Mouse (Mus musculus): ENCODE measurements around the gene Klf4. TPM values are rescaled to one million over a fixed set of nuclear protein-coding genes. Genes with fewer than 3 reads are reported as not detected.

Klf4 gene
- polyA plus RNA-seq (2014; fragmentation: Nextera tagmentation; extraction: Ambion mirVana): 3.8 and 3.9 TPM in 2 replicates

DNA sequence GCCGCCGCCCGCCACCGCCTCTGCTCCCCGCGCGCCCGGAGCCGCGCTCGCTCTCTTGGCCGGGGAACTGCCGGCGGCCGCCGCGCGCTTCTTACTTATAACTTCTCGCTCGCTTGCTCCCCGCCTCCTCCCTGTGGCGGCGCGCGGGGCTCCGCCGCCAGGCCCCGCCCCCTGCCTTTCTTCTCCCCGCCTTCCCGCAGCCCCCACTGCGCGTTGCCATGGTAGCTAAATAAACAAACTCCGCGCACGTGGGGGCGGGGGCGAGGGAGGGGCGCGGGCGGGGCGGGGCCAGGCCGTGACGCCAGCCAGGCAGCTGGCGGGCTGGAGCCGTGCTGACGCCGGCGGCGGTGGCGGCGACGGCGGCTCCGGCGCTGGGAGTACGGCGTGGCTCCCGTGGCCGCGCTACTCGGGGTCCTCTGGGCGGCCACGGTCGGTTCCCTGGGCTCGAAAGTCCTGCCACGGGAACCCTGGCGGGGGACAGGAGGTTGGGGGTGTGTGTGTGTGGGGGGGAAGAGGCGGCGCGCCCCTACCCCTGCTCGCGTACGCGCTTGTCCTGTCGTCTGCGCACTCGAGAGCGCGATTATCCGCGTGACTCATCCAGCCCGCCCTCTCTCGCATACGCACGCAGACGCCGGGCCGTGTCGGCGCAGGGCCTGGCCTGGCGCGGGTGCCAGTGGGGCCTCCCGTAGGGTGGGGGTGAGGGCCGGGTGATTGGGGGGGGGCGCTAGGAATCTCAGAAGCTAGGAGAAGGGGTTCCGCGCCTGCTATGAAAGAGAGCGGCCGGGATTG is at the start of gene Klf4:
Gene Klf4 (minus strand): TSS at position 60 of the 789 bp plus-strand sequence.
- Histone ChIP-seq H3K36me3 (ENCODE audit: control insufficient read depth, insufficient read depth, low read length) (no peaks in the 10 kb centered on the region), H3K4me2 (replicated peaks; ENCODE audit: low read depth, low read length) (peak within 1 kb of the TSS; percentile 91), H3K4me1 (ENCODE audit: control insufficient read depth, insufficient read depth, low read length) (peaks cover 8% of the 10 kb centered on the region; the same call in 1 of the 2 replicates), H3K4me3 (ENCODE audit: low read length) (peak within 1 kb of the TSS; percentile 67), H3K27me3 (ENCODE audit: control insufficient read depth, insufficient read depth, low read length) (peaks cover 9% of the 10 kb centered on the region; the same call in 1 of the 2 replicates), H3K9ac (ENCODE audit: low read depth, low read length) (peak within 1 kb of the TSS; percentile 72), H3K27ac (ENCODE audit: low read depth, low read length) (peak within 1 kb of the TSS; percentile 88), H3K9me3 (ENCODE audit: control insufficient read depth, low read length) (no peaks in the 10 kb centered on the region)
- peak; percentile 89 for ATAC-seq (ENCODE audit: low FRiP score, low TSS enrichment)
- WGBS: under 1% methylated on average over 60 of the region's 99 CpGs

GRCm38 (mm10) chr4:55571432-55571831 is 39.2 kb upstream of the Klf4 start:
- Histone ChIP-seq H3K27me3 (ENCODE audit: control insufficient read depth, insufficient read depth, low read length) (no peaks in the 10 kb centered on the region), H3K36me3 (ENCODE audit: control insufficient read depth, insufficient read depth, low read length) (no peaks in the 10 kb centered on the region), H3K9ac (ENCODE audit: low read depth, low read length) (no peak overlapping the region), H3K9me3 (ENCODE audit: control insufficient read depth, low read length) (no peaks in the 10 kb centered on the region), H3K27ac (ENCODE audit: low read depth, low read length) (no peak overlapping the region), H3K4me1 (ENCODE audit: control insufficient read depth, insufficient read depth, low read length) (no peaks in the 10 kb centered on the region), H3K4me2 (replicated peaks; ENCODE audit: low read depth, low read length) (no peak overlapping the region), H3K4me3 (ENCODE audit: low read length) (no peak overlapping the region)
- WGBS: 56% methylated on average over 2 of the region's 2 CpGs
- no peak for ATAC-seq (ENCODE audit: low FRiP score, low TSS enrichment)

DNA sequence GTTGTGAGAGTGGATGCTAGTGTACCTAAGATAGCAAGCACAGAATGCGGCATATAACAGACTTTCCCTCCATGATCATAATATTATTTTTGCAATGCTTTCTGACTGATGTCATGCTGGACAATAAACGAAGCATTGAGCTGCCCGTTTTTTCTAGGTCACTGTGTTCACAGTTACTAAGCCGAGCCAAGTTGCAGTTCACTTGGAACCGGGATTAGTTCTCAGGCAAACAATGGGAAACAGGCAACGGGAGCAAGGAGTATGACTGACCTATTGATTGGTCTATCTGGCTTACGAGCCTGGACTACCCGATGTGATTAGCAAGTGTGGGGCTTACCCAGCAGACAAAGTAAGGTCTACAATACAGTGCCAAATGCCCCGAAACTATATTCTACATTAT is 35.7 kb upstream of the Klf4 start:
- no peak overlapping the region for H3K4me3 ChIP-seq (ENCODE audit: low read length)
- H3K9ac ChIP-seq (ENCODE audit: low read depth, low read length): no peak overlapping the region
- no peak overlapping the region for H3K27ac ChIP-seq (ENCODE audit: low read depth, low read length)
- H3K4me1 ChIP-seq (ENCODE audit: control insufficient read depth, insufficient read depth, low read length): no peaks in the 10 kb centered on the region
- no peaks in the 10 kb centered on the region for H3K9me3 ChIP-seq (ENCODE audit: control insufficient read depth, low read length)
- no peak for ATAC-seq (ENCODE audit: low FRiP score, low TSS enrichment)
- no peaks in the 10 kb centered on the region for H3K27me3 ChIP-seq (ENCODE audit: control insufficient read depth, insufficient read depth, low read length)
- no peaks in the 10 kb centered on the region for H3K36me3 ChIP-seq (ENCODE audit: control insufficient read depth, insufficient read depth, low read length)
- WGBS: 84% methylated on average over 9 of the region's 9 CpGs
- H3K4me2 ChIP-seq (replicated peaks; ENCODE audit: low read depth, low read length): no peak overlapping the region

GRCm38 (mm10) chr4:55567575-55567974 is 35.3 kb upstream of the Klf4 start:
- H3K9me3 ChIP-seq (ENCODE audit: control insufficient read depth, low read length): no peaks in the 10 kb centered on the region
- no peak overlapping the region for H3K4me3 ChIP-seq (ENCODE audit: low read length)
- H3K9ac ChIP-seq (ENCODE audit: low read depth, low read length): no peak overlapping the region
- no peak overlapping the region for H3K27ac ChIP-seq (ENCODE audit: low read depth, low read length)
- no peaks in the 10 kb centered on the region for H3K4me1 ChIP-seq (ENCODE audit: control insufficient read depth, insufficient read depth, low read length)
- no peak overlapping the region for H3K4me2 ChIP-seq (replicated peaks; ENCODE audit: low read depth, low read length)
- H3K36me3 ChIP-seq (ENCODE audit: control insufficient read depth, insufficient read depth, low read length): no peaks in the 10 kb centered on the region
- no peak for ATAC-seq (ENCODE audit: low FRiP score, low TSS enrichment)
- 72% methylated on average over 5 of the region's 5 CpGs for WGBS
- no peaks in the 10 kb centered on the region for H3K27me3 ChIP-seq (ENCODE audit: control insufficient read depth, insufficient read depth, low read length)

GRCm38 (mm10) chr4:55564317-55564716 is 32.1 kb upstream of the Klf4 start:
- no peak overlapping the region for H3K4me3 ChIP-seq (ENCODE audit: low read length)
- H3K4me1 ChIP-seq (ENCODE audit: control insufficient read depth, insufficient read depth, low read length): no peaks in the 10 kb centered on the region
- 79% methylated on average over 2 of the region's 2 CpGs for WGBS
- no peak overlapping the region for H3K27ac ChIP-seq (ENCODE audit: low read depth, low read length)
- no peaks in the 10 kb centered on the region for H3K27me3 ChIP-seq (ENCODE audit: control insufficient read depth, insufficient read depth, low read length)
- H3K4me2 ChIP-seq (replicated peaks; ENCODE audit: low read depth, low read length): no peak overlapping the region
- no peaks in the 10 kb centered on the region for H3K9me3 ChIP-seq (ENCODE audit: control insufficient read depth, low read length)
- H3K36me3 ChIP-seq (ENCODE audit: control insufficient read depth, insufficient read depth, low read length): no peaks in the 10 kb centered on the region
- no peak overlapping the region for H3K9ac ChIP-seq (ENCODE audit: low read depth, low read length)
- no peak for ATAC-seq (ENCODE audit: low FRiP score, low TSS enrichment)

- H3K27ac ChIP-seq (ENCODE audit: low read depth, low read length): no peak overlapping the region
- WGBS: 66% methylated on average over 8 of the region's 8 CpGs
- no peak for ATAC-seq (ENCODE audit: low FRiP score, low TSS enrichment)
- H3K36me3 ChIP-seq (ENCODE audit: control insufficient read depth, insufficient read depth, low read length): no peaks in the 10 kb centered on the region
- no peak overlapping the region for H3K4me2 ChIP-seq (replicated peaks; ENCODE audit: low read depth, low read length)
- H3K4me3 ChIP-seq (ENCODE audit: low read length): no peak overlapping the region
- H3K9ac ChIP-seq (ENCODE audit: low read depth, low read length): no peak overlapping the region
- H3K9me3 ChIP-seq (ENCODE audit: control insufficient read depth, low read length): no peaks in the 10 kb centered on the region
- no peaks in the 10 kb centered on the region for H3K4me1 ChIP-seq (ENCODE audit: control insufficient read depth, insufficient read depth, low read length)
- no peaks in the 10 kb centered on the region for H3K27me3 ChIP-seq (ENCODE audit: control insufficient read depth, insufficient read depth, low read length)
These were observed 30.8 kb upstream of the Klf4 start for GRCm38 (mm10) chr4:55563050-55563449.

DNA sequence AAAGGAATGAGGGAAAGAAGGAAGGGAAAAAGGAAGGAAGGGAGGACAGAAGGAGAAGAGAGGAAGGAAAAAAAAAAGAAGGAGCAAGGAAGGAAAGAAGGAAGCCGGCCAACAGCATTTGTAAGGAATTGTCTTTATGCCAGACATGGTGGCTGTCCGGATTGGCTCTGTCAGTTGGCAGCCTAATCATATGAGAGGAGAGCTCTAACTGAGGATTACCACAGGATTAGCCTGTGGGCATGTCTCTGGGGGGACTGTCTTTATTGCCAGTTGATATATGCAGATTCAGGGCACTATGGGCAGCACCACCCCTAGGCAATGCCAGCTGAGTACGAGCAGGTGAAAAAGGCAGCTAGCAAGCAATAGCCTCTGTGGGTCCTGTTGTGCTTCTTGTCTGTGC is 29.8 kb upstream of the Klf4 start:
- H3K4me1 ChIP-seq (ENCODE audit: control insufficient read depth, insufficient read depth, low read length): no peaks in the 10 kb centered on the region
- no peaks in the 10 kb centered on the region for H3K27me3 ChIP-seq (ENCODE audit: control insufficient read depth, insufficient read depth, low read length)
- no peak for ATAC-seq (ENCODE audit: low FRiP score, low TSS enrichment)
- H3K9ac ChIP-seq (ENCODE audit: low read depth, low read length): no peak overlapping the region
- H3K4me2 ChIP-seq (replicated peaks; ENCODE audit: low read depth, low read length): no peak overlapping the region
- H3K27ac ChIP-seq (ENCODE audit: low read depth, low read length): no peak overlapping the region
- WGBS: 88% methylated on average over 3 of the region's 3 CpGs
- H3K9me3 ChIP-seq (ENCODE audit: control insufficient read depth, low read length): no peaks in the 10 kb centered on the region
- no peak overlapping the region for H3K4me3 ChIP-seq (ENCODE audit: low read length)
- H3K36me3 ChIP-seq (ENCODE audit: control insufficient read depth, insufficient read depth, low read length): no peaks in the 10 kb centered on the region

- H3K4me3 ChIP-seq (ENCODE audit: low read length): no peak overlapping the region
- ATAC-seq (ENCODE audit: low FRiP score, low TSS enrichment): no peak
- 88% methylated on average over 12 of the region's 12 CpGs for WGBS
- no peak overlapping the region for H3K9ac ChIP-seq (ENCODE audit: low read depth, low read length)
- H3K4me2 ChIP-seq (replicated peaks; ENCODE audit: low read depth, low read length): no peak overlapping the region
- no peaks in the 10 kb centered on the region for H3K27me3 ChIP-seq (ENCODE audit: control insufficient read depth, insufficient read depth, low read length)
- no peaks in the 10 kb centered on the region for H3K4me1 ChIP-seq (ENCODE audit: control insufficient read depth, insufficient read depth, low read length)
- no peak overlapping the region for H3K27ac ChIP-seq (ENCODE audit: low read depth, low read length)
- H3K36me3 ChIP-seq (ENCODE audit: control insufficient read depth, insufficient read depth, low read length): no peaks in the 10 kb centered on the region
- H3K9me3 ChIP-seq (ENCODE audit: control insufficient read depth, low read length): no peaks in the 10 kb centered on the region
These were observed 14.6 kb upstream of the Klf4 start for GRCm38 (mm10) chr4:55546869-55547268.

- Histone ChIP-seq H3K27ac (ENCODE audit: low read depth, low read length) (no peak overlapping the region), H3K9ac (ENCODE audit: low read depth, low read length) (no peak overlapping the region), H3K4me2 (replicated peaks; ENCODE audit: low read depth, low read length) (no peak overlapping the region), H3K4me1 (ENCODE audit: control insufficient read depth, insufficient read depth, low read length) (no peaks in the 10 kb centered on the region), H3K9me3 (ENCODE audit: control insufficient read depth, low read length) (no peaks in the 10 kb centered on the region), H3K27me3 (ENCODE audit: control insufficient read depth, insufficient read depth, low read length) (no peaks in the 10 kb centered on the region), H3K4me3 (ENCODE audit: low read length) (no peak overlapping the region), H3K36me3 (ENCODE audit: control insufficient read depth, insufficient read depth, low read length) (no peaks in the 10 kb centered on the region)
- no peak for ATAC-seq (ENCODE audit: low FRiP score, low TSS enrichment)
- 90% methylated on average over 2 of the region's 2 CpGs for WGBS
These were observed 10.5 kb upstream of the Klf4 start for GRCm38 (mm10) chr4:55542753-55543152.

Measured in kidney, embryonic 14.5 days (tissue).